In genomic region chr16:73530191-73530590, GRCm38 (mm10) we compare ENCODE assay signal across 10 mouse cellular contexts.
A peak's percentile ranks its signal among the peaks of the same experiment; 100 is the strongest.
DNase-seq lines count a peak whose midpoint lies in the region; ATAC-seq lines count a peak whose summit lies in the region.
"Had no signal": no experiment of that assay in that cellular context is flagged by ENCODE, and none has a peak within 500 bp of the region (broad histone marks: within the 10 kb centered on the region; RNA-seq: fewer than 3 reads in every experiment).

No protein-coding gene starts in this region.

- no peaks in the 10 kb centered on the region for H3K36me3 ChIP-seq in hindbrain, embryonic 16.5 days (ENCODE audit: control insufficient read depth, insufficient read depth, low read length)
- no peaks in the 10 kb centered on the region for H3K36me3 ChIP-seq in midbrain, embryonic 13.5 days
- H3K36me3 ChIP-seq: embryonic facial prominence, embryonic 15.5 days had no signal

- H3K4me2 ChIP-seq in hindbrain, embryonic 16.5 days (ENCODE audit: low read length): peak overlapping the region; percentile 38
- H3K4me2 ChIP-seq in midbrain, embryonic 13.5 days (replicated peaks): peak overlapping the region; percentile 25
- H3K4me2 ChIP-seq: embryonic facial prominence, embryonic 15.5 days had no signal

- ATAC-seq in hindbrain, embryonic 16.5 days: peak; percentile 71
- peak; percentile 72 for ATAC-seq in midbrain, embryonic 13.5 days

- no peaks in the 10 kb centered on the region for H3K27me3 ChIP-seq in hindbrain, embryonic 16.5 days (replicated peaks; ENCODE audit: control insufficient read depth, insufficient read depth, low read length)
- H3K27me3 ChIP-seq in midbrain, embryonic 13.5 days: no peaks in the 10 kb centered on the region
- H3K27me3 ChIP-seq: embryonic facial prominence, embryonic 15.5 days had no signal

- no peak overlapping the region for H3K27ac ChIP-seq in hindbrain, embryonic 16.5 days (ENCODE audit: low read depth, low read length)
- no peak overlapping the region for H3K27ac ChIP-seq in midbrain, embryonic 13.5 days
- H3K27ac ChIP-seq: embryonic facial prominence, embryonic 15.5 days had no signal

- DNase-seq in urinary bladder, postnatal 14 days (ENCODE audit: low spot score): peak; percentile 3
- DNase-seq in urinary bladder, adult 18-20 months (ENCODE audit: low spot score in 2 of 2): no peak
- no peak for DNase-seq in left cerebral cortex, postnatal 14 days (ENCODE audit: low spot score in 2 of 2)
- no peak for DNase-seq in heart, adult 9 months (ENCODE audit: low spot score in 2 of 2)
- no peak for DNase-seq in gastrocnemius, postnatal 4 days (ENCODE audit: low spot score in 2 of 2)
- DNase-seq in thymus, postnatal 0 days (ENCODE audit: low spot score): no peak
- DNase-seq: layer of hippocampus, adult 9-11 months had no signal

- intact Hi-C loops in left cerebral cortex, postnatal 14 days (cut with DNase I): no loop called here

- peak overlapping the region; percentile 15; the same call in 1 of the 2 replicates for H3K4me3 ChIP-seq in hindbrain, embryonic 16.5 days (ENCODE audit: low read length)
- no peak overlapping the region for H3K4me3 ChIP-seq in midbrain, embryonic 13.5 days (replicated peaks)
- H3K4me3 ChIP-seq: embryonic facial prominence, embryonic 15.5 days had no signal

- no peaks in the 10 kb centered on the region for H3K9me3 ChIP-seq in hindbrain, embryonic 16.5 days (ENCODE audit: control insufficient read depth, low read length)
- no peaks in the 10 kb centered on the region for H3K9me3 ChIP-seq in midbrain, embryonic 13.5 days
- H3K9me3 ChIP-seq: embryonic facial prominence, embryonic 15.5 days had no signal

- no peaks in the 10 kb centered on the region for H3K4me1 ChIP-seq in hindbrain, embryonic 16.5 days (ENCODE audit: control insufficient read depth, insufficient read depth, low read depth, low read length)
- 0 out of 2 replicates have a peak, but pooled peaks cover 6% of the 10 kb centered on the region for H3K4me1 ChIP-seq in midbrain, embryonic 13.5 days (replicated peaks)
- H3K4me1 ChIP-seq: embryonic facial prominence, embryonic 15.5 days had no signal

- WGBS in hindbrain, embryonic 16.5 days: 16% methylated on average over 10 of the region's 10 CpGs
- 38% methylated on average over 10 of the region's 10 CpGs for WGBS in midbrain, embryonic 13.5 days

- no peak overlapping the region for H3K9ac ChIP-seq in hindbrain, embryonic 16.5 days (ENCODE audit: low read depth, low read length)
- H3K9ac ChIP-seq in midbrain, embryonic 13.5 days (replicated peaks): no peak overlapping the region
- H3K9ac ChIP-seq: embryonic facial prominence, embryonic 15.5 days had no signal
